Mouse (Mus musculus) layer of hippocampus, adult 2 months (tissue): ENCODE data around the gene Map2k2. TPM values are rescaled to one million over a fixed set of nuclear protein-coding genes. Genes with fewer than 3 reads are reported as not detected.
"Not testable (repeated sequence)": the region's sequence is repeated elsewhere in the genome, so short reads cannot be mapped to it uniquely, and the experiment has no call there.

Experiments
- DNase-seq, 2 experiments: peaks; one replicate each; pipeline ENCODE4 v3.0.0; 2022; ENCODE audit warnings: low spot score in 2 of 2
- H3K27ac ChIP-seq: fragments of 200-600 bp; 2 replicates; pipeline ENCODE4 v1.8.1; 2022
- H3K4me3 ChIP-seq: fragments of 200-600 bp; 2 replicates; pipeline ENCODE4 v1.8.1; 2022; ENCODE audit warnings: mild to moderate bottlenecking
- CTCF ChIP-seq: fragments of 200-600 bp; conservative IDR thresholded peaks from 2 replicates; pipeline ENCODE4 v1.8.1; 2022; ENCODE audit warnings: antibody characterized with exemption, mild to moderate bottlenecking, moderate library complexity
- total RNA-seq, 2 experiments: library from RNA; stranded (reverse); gene quantifications; 2 replicates each; pipeline ENCODE4 v1.2.3; 2021

Gene Map2k2
- total RNA-seq, 2 experiments from 2014 or later, result 132 to 139 TPM

- DNase-seq, result no peak
- TF ChIP-seq CTCF, result no peak
- Histone ChIP-seq H3K27ac (no peak overlapping the region), H3K4me3 (no peak overlapping the region)
Observed at GRCm38 (mm10) chr10:81161602-81162317, 56.0 kb downstream of the Map2k2 start.

DNA sequence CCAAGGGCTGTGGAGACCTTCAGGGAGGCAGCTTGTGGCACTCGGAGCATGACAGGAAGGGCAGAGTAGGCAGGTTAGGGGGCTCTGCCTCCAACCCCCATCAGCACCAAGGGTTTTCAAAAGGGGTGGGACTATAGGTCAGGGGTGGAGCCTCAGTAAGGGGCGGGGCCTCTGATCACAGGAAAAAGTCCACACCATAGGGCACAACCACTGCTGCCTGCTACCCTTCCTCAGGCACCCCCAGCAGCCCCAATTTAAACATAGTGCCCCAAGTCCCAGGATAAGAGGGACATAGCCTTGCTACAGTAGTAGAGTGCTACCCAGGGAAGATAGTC is 56.6 kb downstream of the Map2k2 start:
- Histone ChIP-seq H3K27ac (no peak overlapping the region), H3K4me3 (no peak overlapping the region)
- DNase-seq, result no peak
- no peak for TF ChIP-seq CTCF

DNA sequence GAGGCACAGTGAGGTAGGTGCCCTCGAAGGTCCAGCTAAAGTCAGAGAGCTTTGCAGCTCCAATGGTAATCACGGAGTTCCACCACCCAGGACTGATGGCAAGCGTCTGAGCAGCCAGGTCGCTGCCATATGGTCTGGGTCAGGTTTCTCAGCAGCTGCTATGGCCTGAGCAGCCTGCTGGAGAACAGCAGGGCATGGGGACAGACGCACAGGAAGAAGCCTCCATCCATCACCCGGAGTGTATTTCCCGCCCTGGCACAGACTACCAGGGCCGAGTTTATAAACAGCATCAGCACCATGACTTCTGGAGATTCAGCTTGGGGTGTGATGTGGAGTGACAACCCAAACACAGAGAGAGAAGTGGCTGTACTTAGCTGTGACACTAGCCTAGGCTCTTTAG is 59.4 kb downstream of the Map2k2 start:
- Histone ChIP-seq H3K27ac (no peak overlapping the region), H3K4me3 (no peak overlapping the region)
- DNase-seq, result no peak
- TF ChIP-seq CTCF, result no peak

- TF ChIP-seq CTCF, result 0 out of 2 replicates have a peak, but pooled peaks have one; percentile 5
- Histone ChIP-seq H3K27ac (peak within 1 kb of the TSS; percentile 90), H3K4me3 (peak within 1 kb of the TSS; percentile 83)
- DNase-seq, result peak; percentile 100
Observed at GRCm38 (mm10) chr10:81167200-81168086, 61.7 kb downstream of the Map2k2 start, which contains the start of gene Pias4. Pias4 (minus strand) TSS chr10:81167923.

- Histone ChIP-seq H3K4me3 (peak overlapping the region; percentile 50), H3K27ac (peak overlapping the region; percentile 90)
- no peak for TF ChIP-seq CTCF
- DNase-seq, result no peak
Observed at GRCm38 (mm10) chr10:81168087-81168431, 62.3 kb downstream of the Map2k2 start.

GRCm38 (mm10) chr10:81168521-81169244 is 63.0 kb downstream of the Map2k2 start:
- TF ChIP-seq CTCF, result no peak
- H3K27ac ChIP-seq, result peak overlapping the region; percentile 90
- peak overlapping the region; percentile 50 for H3K4me3 ChIP-seq
- peak; percentile 75 to 82 for DNase-seq

GRCm38 (mm10) chr10:81169411-81169900 is 63.7 kb downstream of the Map2k2 start:
- not testable (repeated sequence) for DNase-seq, H3K27ac ChIP-seq

DNA sequence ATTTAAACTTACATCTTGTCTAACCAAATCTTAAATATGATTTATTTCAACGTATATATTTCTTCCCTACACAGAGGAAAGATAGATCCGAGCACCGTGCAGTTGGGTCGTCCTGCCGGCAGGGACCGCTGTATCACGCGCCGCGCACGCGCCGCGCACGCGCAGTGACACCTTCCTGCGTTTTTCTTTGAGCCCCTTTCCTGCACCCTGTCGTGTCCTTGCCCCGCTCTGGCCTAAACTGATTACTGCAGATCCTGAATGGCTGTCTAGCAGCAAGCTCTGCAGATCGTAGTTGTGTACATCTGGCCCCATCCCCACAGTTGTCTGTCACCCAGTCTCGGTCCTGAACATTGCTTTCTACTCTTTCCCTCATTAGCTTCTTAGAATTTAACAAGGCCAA is 67.4 kb downstream of the Map2k2 start:
- Histone ChIP-seq H3K27ac (peak overlapping the region; percentile 97), H3K4me3 (peak overlapping the region; percentile 39)
- peak; percentile 77 to 83 for DNase-seq
- TF ChIP-seq CTCF, result peak; percentile 96

More at GRCm38 (mm10) chr10:81169411-81169900, 63.7 kb downstream of the Map2k2 start:
- H3K4me3 ChIP-seq, result not testable (repeated sequence)

DNA sequence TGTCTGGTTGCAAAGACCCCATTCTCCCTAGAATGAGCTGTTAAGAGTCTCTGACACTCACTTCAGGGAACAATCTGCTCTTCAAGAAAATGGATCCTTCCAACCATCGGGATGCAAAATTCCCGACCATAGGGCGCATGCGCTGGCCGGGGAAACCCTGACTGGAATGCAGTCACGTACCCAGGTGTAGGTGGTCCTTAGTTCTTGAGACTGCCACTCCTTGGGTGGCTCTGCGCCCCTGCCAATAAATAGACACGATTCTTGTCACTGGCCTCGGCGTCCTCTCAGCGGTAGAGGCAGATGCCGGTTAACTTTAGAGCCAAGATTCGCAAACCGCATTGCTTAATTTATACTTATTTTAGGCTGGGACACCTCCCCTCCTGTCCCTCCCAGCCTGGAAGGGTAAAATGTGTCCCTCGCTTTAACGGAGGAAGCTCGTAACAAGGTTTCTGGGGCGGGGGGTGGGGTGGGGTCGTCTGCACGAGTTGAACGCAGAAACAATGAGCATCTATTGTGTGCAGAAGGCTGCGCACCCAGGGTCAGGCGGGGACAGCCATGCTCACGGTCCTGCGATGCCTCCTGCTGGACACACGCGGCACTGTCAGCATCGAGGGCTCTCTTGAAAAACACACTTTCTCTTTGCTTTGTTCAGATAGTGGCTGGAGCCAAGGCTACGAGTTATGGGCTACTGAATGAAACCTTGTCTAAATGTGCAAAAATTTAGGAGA is 69.1 kb downstream of the Map2k2 start:
- peak; percentile 83 to 88 for DNase-seq
- TF ChIP-seq CTCF, result peak; percentile 93
- Histone ChIP-seq H3K4me3 (peak overlapping the region; percentile 37), H3K27ac (peak overlapping the region; percentile 97)

- Histone ChIP-seq H3K4me3 (peak overlapping the region; percentile 37; the same call in 1 of the 2 replicates), H3K27ac (peak overlapping the region; percentile 97)
Observed at GRCm38 (mm10) chr10:81175345-81175701, 69.6 kb downstream of the Map2k2 start.

GRCm38 (mm10) chr10:81175936-81176465 is 70.3 kb downstream of the Map2k2 start:
- H3K27ac ChIP-seq, result peak overlapping the region; percentile 97
- peak overlapping the region; percentile 86 for H3K4me3 ChIP-seq
- no peak for TF ChIP-seq CTCF
- DNase-seq, result no peak

More at GRCm38 (mm10) chr10:81175345-81175701, 69.6 kb downstream of the Map2k2 start:
- not testable (repeated sequence) for DNase-seq
